Mouse (Mus musculus) 3134 (cell line): ENCODE results near the gene Gm10337.
A peak's percentile ranks its signal among the peaks of the same experiment; 100 is the strongest.

ENCODE experiments used
- DNase-seq: peaks from one replicate; pipeline ENCODE4 v3.0.0-alpha.2; 2011; ENCODE audit warnings: low spot score; ENCODE audit not compliant: insufficient read length; ENCODE audit errors: extremely low read depth

The Gm10337 gene

DNA sequence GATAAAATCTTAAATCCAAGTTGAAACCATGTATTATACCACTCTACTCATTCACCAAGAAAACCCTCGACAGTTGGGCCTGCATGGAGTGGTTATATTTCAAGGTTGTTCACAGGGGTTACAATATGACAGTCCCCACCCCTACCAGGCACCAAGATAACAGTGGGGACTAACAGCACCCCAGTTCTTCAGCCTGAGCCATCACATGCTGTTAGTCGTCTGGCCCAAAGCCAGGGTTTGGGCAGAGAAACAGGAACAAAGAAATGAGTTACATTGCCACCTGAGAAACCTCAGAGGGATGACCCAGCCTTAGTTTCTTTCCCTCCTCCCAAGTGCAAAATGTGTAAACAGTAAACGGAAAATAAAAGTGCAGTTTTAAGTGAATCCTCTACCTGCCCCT lies 4.2 kb upstream of the Gm10337 start:
- DNase-seq = no peak

DNA sequence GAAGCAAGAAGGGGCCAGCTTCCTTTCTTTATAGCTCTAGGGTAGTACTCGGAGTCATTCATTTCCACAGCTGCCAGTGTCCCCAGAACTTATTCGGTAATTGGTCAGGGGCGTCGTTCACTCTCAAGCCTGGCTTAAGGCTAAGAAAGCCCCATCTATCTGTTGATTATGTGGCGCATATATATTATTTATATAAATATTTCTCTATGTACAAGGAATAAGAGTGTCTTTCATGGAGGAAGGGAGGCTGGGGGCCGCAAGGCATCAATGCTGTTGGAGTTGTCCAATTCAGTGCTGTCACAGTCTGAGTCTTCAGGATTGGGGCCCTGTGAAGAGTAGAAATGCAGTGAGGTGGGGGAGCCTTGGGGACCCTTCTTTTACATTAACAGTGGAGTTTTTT lies 3.7 kb upstream of the Gm10337 start:
- DNase-seq = no peak

DNA sequence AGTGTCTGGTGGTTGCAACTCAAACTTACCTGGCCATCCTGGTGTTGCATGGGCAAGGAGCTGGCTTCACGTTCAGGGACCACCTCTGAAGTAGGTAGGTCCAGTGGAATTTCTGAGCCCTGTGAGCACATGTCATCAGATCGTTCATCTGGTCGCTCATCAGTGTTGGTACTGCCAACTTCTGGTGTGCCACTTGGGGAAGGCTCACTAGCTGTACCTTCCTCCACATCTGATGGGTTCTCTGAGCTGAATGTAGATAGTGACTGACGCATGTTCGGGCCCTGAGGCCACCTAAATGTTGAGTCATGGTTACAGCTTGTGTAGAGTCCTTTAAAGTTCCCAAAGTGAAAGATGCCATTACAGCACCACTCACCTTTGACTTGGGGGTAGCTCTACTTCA lies 3.0 kb upstream of the Gm10337 start:
- DNase-seq = no peak

DNA sequence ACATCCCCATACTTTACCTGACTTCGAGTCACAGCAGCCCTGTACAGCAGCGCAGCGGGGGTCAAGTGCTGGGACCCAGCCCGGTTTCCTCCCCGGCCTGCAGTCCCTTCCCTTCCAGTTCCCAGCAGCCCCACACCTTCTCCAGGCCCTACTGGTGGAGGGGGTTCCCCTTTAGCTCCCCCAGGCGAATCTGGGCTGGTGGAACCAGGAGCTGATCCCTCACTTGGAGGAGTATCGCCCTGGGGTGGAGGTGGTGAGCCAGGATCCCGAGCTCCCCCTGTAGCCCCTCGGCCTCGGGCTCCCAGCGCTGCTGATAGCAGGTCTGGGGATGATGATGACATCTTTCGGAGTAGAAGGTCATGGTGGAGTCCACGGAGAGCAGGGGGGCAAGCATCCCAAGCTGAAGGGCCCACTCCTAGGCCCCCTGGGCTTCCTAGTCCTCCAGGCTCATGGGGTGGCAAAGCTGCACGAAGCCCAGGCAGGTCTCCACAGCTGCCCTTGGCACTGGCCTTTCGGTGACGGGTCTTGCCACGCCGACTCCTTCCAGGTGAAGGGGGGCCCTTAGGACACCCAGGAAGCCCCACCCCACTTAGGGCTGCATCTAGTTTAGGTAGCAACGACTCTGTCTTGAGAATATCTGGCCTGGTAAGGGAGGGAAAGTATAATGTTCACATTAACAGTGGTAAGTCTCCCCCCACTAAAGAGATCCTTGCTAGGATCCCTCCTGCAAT lies 2.3 kb upstream of the Gm10337 start:
- DNase-seq = no peak

DNA sequence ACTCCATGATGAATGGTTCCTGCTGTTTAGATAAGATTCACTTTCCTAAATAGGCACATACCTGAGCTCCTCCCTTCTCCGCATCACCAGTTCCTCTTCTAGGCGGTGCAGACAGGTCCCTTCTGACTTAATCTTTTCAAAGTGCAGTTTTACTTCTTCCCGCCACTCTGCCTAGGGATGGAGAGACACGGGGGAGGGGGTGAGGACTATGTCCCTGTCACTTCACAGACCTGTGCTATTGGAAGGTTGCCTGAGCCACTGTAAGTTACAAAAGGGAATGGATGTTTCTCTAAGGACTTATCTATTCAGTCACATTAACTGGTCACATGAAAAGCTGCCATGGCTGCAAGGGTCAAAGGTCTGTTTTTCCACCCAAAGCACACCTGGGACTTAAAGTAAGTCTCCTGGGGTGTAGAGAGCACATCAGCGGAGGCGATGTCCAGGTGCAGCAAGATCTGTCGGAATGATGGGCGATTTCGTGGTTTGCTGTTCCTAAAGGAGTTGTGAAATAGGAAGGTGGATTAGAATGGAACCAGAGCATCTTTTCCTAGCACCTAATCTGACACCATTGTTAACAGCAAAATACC lies 1.2 kb upstream of the Gm10337 start:
- DNase-seq = no peak

DNA sequence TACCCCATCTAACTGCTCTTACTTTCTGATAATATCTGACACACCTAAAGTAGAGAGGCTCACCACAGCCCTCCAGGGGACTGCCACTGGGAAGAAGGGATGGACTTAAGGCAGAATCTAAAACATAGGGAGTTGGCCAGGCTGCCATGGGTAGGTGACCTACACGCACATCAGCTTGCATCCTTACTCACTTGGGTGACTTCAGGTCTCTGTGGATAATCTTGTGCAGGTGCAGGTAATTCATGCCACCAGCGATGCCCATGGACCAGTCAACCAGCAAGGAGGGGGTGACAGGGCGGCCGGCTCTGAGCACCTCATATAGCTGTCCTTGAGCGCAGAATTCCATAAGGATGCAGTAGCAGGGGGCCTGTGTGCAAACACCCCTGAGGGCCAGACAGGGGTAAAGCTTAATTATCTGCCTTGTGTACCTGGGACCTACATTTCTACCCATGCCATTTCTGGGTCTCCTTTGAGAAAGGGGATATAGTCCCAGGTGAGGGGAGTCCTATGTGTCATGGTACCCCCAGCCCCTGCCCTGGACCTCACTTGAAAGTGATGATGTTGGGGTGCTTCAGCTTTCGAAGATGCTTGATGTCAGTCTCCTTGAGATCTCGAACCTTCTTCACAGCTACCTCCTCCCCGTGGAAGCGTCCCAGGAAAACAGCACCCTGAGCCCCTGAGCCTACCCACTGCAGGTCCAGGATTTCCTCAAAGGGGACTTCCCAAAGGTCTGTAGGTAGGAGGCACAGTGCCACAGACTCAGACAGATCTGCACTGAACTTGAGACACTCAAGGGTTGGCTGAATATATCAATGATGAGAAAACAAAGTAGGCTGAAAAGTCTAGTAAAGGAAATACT lies 631 bp downstream of the Gm10337 start:
- no peak for DNase-seq

DNA sequence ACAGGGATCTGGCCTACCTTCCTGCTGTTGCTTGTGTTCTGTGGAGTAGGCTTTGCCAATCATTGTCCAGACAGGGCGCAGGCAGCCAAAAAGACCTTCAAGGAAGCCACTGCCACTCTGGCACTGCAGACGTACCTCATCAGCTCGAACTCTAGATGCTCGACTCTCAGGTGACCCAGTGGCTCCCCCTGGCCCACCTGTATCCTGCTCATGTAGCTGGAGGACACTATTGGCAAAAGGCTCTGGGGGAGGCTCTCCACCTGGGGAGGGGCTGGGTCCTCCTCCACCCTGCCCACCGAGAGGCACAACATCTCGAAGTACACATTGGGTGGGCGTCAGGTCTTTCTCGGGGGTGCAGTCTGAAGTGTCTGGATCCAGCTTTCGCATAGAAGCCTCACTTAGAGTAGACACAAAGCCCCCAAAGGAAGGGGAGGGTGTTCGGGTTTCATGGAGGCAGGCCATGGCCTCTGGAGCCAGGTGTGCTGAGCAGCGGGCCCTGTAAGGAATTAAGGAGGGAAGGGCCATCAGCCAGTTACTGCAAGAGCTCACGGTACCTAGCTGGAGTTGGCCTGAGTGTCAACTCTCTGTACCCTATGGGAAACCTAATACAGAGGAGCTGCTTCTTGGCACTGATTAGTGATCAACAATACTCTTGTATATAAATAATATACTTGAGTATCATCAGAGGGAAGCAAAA lies 1.7 kb downstream of the Gm10337 start:
- no peak for DNase-seq

DNA sequence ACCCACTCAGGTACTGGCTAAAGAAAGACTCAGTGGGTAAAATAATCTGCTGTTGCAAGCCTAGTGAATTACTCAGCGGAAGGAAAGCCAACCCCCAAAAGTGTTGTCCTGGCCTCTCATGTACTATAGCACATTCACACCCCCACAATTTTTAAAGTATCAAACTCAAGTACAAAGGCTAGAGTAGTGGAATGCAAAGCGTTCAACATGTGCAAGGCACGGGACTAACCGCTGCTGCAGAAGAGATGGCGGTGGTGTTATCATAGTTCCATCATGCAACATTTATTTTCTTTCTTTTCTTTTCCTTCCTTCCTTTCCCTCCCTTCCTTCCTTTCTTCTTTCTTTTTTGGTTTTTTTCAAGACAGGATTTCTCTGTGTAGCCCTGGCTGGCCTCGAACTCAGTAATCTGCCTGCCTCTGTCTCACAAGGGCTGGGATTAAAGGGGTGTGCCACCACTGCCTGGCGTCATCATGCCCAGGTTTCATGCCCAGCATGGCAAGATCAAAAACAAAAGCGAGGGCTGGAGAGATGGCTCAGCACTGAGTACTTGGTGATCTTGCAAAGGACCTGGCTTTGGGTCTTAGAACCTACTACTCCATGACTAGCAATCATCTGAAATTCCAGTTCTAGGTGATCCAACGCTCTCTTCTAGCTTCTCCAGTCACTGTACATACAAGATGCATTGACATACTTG lies 2.4 kb downstream of the Gm10337 start:
- DNase-seq = no peak

DNA sequence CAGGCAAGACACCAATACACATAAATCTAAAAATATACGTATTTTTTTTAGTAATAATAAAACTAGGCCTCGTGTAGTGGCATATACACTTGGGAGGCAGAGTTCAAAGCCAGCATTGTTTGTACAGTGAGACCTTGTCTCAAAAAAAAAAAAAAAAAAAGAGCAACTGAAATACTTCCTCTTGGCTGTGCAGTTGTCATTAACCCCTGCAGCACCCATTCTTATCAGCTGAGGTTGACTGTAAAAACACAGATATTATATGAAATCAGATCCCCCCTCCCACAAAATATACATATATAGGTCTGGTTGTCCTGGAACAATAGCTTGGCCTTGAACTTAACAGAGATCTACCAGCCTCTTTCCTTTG lies 2.9 kb downstream of the Gm10337 start:
- DNase-seq = no peak

DNA sequence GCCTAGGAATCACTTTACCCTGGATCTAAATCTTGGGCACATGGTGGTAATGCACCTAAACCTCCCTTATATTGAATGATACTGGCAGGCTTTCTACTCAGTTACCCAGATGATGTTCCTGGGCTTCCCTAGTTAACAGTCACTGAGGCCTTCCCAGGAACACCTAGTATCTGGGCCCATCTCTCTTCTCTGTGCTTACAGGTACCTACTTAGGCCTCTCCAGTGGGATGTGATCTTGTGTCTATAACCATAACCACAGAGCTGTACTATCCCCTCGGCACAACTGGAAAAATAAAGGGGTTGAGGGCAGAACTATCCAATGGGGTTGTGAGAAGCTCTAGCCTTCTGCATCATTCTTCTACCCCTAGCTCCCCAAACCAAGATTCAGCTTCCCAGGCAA lies 3.3 kb downstream of the Gm10337 start:
- no peak for DNase-seq

DNA sequence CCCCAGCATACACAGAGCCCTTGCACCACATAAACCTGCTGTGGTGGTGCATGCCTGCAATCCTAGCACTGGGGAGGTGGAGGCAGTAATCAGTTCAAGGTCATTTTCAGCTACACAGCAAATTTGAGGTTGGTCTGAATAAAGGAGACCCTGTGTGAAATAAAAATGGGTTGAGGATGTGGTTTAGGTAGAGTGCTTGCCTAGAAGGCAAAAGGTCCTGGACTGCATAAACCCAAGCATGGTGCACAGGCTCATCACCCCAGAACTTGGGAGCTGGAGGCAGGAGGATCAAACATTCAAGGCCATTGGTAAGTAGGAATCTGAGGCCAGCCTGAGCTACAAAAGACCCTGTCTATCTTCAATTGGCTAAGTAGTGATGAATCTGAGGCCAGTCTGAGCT lies 4.0 kb downstream of the Gm10337 start:
- no peak for DNase-seq

DNA sequence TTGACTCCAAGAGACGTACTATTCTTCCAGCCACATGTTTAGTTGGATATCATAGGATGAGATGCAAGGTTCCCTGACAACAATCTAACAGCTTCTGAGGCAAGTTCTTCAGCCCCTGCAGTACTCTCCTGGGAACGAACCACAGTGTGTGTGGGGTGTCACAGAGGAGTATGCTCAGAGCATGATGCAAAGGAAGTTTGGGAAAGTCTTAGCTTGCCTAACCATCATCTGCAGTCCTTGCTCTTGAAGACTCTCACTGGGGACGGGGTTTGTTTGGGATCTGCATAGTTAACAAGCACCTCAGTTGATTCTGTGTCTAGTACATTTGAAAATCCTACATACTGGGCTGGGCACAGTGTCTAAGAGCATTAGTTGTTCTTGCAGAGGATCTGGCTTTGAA lies 4.8 kb downstream of the Gm10337 start:
- DNase-seq = no peak

DNA sequence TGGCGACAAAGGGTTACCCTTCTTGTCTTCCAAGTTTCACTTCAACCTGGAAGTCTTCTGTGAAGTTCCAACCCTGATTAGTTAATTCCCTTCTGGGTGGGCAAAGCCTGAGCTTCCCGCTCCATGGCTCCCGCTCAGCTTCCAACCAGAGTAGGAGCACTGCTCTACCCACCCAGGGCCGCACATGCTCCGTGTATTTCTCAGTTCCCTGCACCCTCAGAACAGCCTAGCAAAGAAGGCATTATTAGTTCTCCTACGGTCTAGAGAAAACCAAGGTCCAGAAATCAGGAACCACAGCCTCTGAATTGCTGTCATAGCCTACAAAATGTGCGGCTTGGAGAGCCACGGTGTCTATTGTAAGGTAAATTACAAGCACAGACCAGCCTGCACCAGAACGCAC lies 6.6 kb downstream of the Gm10337 start:
- DNase-seq = no peak

DNA sequence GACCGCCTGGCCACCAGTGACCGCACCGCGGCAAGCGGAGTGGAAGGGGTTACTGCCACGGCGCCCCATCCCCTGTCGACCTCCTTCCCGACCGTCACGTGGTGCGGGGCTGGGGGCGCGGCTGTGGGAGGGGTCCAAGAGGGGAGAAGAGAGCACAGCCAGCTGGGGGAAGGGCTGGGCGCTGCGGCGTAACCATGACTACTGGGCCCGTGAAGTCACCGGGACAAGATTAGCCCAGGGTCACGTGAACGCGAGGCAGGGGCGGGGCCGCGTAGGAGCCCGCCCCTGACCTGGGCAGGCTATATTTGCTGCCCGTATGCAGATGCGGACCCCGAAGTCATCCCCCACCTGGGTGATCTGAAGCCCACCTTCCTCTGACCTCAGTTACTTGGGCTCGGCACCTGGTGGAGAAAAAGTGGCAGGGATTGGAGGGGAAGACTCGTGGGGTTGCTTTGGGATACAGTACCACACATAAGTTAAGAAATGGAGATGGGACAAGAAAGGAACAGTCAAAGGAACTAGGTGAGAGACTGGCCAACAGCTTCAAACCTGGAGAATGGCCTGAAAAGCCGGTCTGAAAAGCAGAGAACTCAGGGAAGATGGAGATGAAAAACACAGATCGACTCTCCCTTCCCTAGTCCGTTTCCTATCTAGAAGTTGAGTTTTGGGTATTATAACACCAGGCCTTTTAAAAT lies 7.2 kb downstream of the Gm10337 start:
- peak; percentile 62 for DNase-seq

DNA sequence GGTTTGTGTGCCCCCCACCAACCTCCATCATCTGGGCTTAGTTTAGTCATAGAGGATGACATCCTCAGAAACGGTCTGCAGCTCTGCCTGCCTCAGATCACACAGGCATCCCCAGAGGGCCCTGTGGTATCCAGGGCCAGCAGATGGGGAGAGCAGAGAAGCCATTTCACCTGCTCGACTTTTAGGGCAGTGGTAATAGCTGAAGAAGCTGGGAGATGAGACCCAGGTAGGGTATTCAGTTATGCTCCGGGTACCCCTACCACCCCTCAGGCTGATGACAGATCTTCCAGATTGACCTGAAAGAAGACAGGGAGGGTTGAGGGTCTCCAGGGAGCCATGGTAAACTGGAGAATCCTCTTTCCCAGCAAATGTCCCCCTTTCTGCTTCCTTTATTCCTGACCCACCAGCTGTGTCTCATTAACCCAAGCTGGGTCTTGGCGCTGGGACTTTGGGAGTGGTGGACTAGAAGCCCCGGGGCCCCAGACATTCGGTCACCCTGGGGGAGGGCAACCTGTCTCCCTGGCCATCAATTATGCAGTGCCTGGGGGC lies 7.8 kb downstream of the Gm10337 start:
- DNase-seq = no peak

DNA sequence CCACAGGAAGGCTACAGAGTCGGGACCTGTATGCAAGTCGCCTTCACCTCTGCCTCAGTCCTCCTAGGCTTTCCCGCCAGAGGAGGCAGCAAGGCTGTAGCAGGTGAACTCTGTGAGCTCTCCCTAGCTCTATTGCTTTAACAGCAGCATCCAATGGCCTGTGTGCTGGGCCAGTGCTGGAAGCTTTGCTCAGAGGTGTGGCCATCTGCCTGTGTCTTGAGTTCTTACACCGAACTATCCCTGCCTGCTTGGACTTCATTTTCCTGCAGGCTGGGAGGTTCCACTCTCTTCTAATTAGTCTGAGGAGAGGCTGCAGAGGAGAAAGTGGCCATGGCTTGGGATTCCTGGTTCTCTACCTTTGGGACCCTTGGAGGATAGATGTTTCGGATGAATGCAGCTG lies 8.5 kb downstream of the Gm10337 start:
- DNase-seq = no peak

DNA sequence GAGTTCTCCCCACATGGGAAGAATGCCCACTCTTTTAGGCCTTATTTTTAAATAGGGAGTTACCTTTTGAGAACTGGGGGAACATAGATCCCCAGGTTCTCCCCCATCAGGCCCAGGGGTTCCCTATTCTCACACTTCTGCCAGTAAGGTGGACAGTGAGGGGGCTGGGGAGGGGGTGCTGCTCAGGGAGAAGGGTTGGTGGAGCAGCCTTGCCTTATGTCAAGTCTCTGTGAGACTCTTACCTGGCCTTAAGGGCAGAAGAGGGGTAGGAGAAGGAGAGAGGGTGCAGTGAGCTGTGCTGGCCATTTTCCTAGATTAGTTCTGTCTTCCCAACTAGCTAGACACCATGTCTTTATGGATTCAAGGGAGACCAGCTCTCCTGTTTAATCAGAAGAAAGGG lies 8.9 kb downstream of the Gm10337 start:
- no peak for DNase-seq

DNA sequence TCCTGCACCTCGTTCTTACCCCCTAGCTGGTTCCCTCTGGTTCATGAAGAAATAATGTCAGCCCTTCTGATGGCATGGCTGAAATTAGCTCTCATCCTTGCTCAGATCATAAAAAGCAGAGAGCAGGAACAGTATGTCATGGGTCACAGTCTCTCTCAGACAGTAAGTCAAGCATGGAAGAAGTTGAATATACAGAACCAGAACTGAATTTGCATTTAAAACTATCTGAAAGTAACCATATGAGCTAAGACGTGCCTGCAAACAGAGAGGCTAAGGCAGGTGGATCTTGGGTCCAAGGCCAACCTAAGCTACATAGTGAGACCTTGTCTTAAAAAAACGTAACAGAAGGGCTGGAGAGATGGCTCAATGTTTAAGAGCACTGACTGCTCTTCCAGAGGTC lies 9.5 kb downstream of the Gm10337 start:
- DNase-seq = no peak

DNA sequence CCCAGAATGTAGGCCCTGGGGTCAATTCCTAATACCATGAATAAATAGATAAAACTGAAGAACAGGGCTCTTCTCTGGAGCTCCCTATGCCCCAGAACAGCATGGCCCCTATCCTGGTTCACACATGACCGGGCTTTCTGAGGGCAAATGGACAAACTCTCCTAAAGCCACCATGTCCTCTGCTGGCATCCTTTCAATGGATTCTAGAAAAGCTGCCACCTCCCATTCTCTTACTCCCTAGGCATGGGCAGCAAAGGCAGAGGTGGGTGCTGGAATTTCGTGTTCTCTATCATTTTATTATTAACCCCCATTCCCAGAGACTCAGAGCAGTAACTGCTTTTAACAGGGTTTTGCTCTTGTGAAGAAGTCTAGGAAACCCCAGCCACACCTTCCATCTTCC lies 11.7 kb downstream of the Gm10337 start:
- no peak for DNase-seq

DNA sequence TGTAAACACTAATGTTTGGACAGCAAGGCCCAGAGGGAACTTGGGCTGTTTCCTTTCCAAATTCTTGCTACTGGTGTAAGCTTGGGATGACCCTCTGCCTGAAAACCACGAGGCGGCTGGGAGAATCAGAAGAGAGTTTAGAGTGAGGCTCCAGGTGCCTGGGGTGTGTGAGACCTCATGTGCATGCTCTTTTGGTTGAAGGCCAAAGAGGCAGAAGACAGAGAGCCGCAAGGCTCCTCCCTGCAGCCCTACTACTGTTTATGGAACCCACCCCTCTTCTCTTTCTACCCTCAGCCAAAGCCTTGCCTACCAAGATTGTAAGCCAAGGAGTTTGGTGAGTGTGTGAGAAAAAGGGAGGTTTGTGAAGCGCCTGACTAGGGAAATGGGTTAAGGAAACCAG lies 12.3 kb downstream of the Gm10337 start:
- DNase-seq = no peak
